Mouse (Mus musculus) CH12.LX (cell line): ENCODE measurements around the gene Bfsp1.

Source experiments
- CTCF ChIP-seq, 2 experiments: IDR thresholded peaks in 1 of 2; conservative IDR thresholded peaks in 1 of 2; 2 replicates each; pipeline ENCODE4 v1.5.1; 2011 to 2012; ENCODE audit warnings: low read depth in 2 of 2, low read length in 2 of 2, improper control_type of control experiment in 1 of 2, inconsistent platforms in 1 of 2, mild to moderate bottlenecking in 1 of 2, moderate library complexity in 1 of 2
- E2F4 ChIP-seq: IDR thresholded peaks from 2 replicates; pipeline ENCODE4 v1.6.1; 2011; ENCODE audit warnings: low read depth, low read length, improper control_type of control experiment; ENCODE audit not compliant: insufficient replicate concordance
- ELF1 ChIP-seq: IDR thresholded peaks from 2 replicates; pipeline ENCODE4 v1.6.1; 2014; ENCODE audit warnings: low read depth, mild to moderate bottlenecking, inconsistent platforms, low read length, improper control_type of control experiment
- EP300 ChIP-seq: IDR thresholded peaks from 2 replicates; pipeline ENCODE4 v1.6.1; 2011; ENCODE audit warnings: low read length, improper control_type of control experiment
- ETS1 ChIP-seq: conservative IDR thresholded peaks from 2 replicates; pipeline ENCODE4 v1.6.1; 2012; ENCODE audit warnings: low read depth, mild to moderate bottlenecking, inconsistent platforms, low read length, improper control_type of control experiment, moderate library complexity
- GABPA ChIP-seq: IDR thresholded peaks from 2 replicates; pipeline ENCODE4 v1.6.1; 2012; ENCODE audit warnings: low read depth, low read length, improper control_type of control experiment, inconsistent platforms; ENCODE audit not compliant: insufficient replicate concordance
- IRF4 ChIP-seq: IDR thresholded peaks from 2 replicates; pipeline ENCODE4 v1.6.1; 2014; ENCODE audit warnings: low read depth, mild to moderate bottlenecking, inconsistent platforms, low read length, improper control_type of control experiment
- MAFK ChIP-seq: IDR thresholded peaks from 2 replicates; pipeline ENCODE4 v1.6.1; 2011; ENCODE audit warnings: low read length, improper control_type of control experiment; ENCODE audit not compliant: insufficient replicate concordance
- MAX ChIP-seq: IDR thresholded peaks from 2 replicates; pipeline ENCODE4 v1.6.1; 2011; ENCODE audit warnings: low read length, improper control_type of control experiment
- PAX5 ChIP-seq: IDR thresholded peaks from 2 replicates; pipeline ENCODE4 v1.6.1; 2012; ENCODE audit warnings: low read length, inconsistent platforms, mixed read lengths
- POLR2A ChIP-seq: IDR thresholded peaks from 2 replicates; pipeline ENCODE4 v1.6.1; 2011; ENCODE audit warnings: low read depth, mild to moderate bottlenecking, improper control_type of control experiment, low read length
- TBP ChIP-seq: conservative IDR thresholded peaks from 2 replicates; pipeline ENCODE4 v1.6.1; 2011; ENCODE audit warnings: low read depth, low read length, improper control_type of control experiment
- ZC3H11A ChIP-seq: IDR thresholded peaks from 2 replicates; pipeline ENCODE4 v1.6.1; 2012; ENCODE audit warnings: low read depth, mild to moderate bottlenecking, inconsistent platforms, low read length, improper control_type of control experiment

DNA sequence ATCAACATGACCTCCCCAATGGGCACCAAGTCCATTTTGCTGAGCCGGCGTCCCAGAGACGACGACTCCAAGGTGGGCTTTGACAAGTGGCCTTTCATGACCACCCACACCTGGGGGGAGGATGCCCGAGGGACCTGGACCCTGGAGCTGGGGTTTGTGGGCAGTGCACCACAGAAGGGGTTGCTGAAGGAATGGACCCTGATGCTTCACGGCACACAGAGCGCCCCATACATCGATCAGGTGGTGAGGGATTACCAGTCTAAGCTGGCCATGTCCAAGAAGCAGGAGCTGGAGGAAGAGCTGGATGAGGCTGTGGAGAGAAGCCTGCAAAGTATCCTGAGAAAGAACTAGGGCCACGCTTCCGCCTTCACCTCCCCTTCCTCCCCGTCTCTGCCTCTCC is 49.5 kb downstream of the Bfsp1 start:
- TF ChIP-seq POLR2A (no peak), E2F4 (no peak), ELF1 (no peak), GABPA (no peak), TBP (no peak), EP300 (no peak), IRF4 (no peak), ZC3H11A (no peak), ETS1 (no peak), MAX (no peak), CTCF (conservative IDR thresholded peaks at IDR 0.05 in 1 of 2, IDR thresholded peaks at IDR 0.05 in 1 of 2; ENCODE audit: low read depth in 2 of 2, low read length in 2 of 2) (no peak), PAX5 (no peak), MAFK (no peak)
